Mouse (Mus musculus) left cerebral cortex, adult 11 months (tissue): ENCODE data around the gene Usp53.
"Not testable (repeated sequence)": the region's sequence is repeated elsewhere in the genome, so short reads cannot be mapped to it uniquely, and the experiment has no call there.

Experiments
- DNase-seq: peaks from one replicate; pipeline ENCODE4 v3.0.0; 2022; ENCODE audit warnings: low spot score

Usp53 gene

GRCm38 (mm10) chr3:122943387-122943890 lies 40.9 kb downstream of the Usp53 start:
- no peak for DNase-seq

- DNase-seq, result peak; percentile 23
These were observed 45.1 kb downstream of the Usp53 start for GRCm38 (mm10) chr3:122939215-122939614.

GRCm38 (mm10) chr3:122937176-122937575 lies 47.1 kb downstream of the Usp53 start:
- DNase-seq, result not testable (repeated sequence)

- no peak for DNase-seq
These were observed 51.8 kb downstream of the Usp53 start for GRCm38 (mm10) chr3:122932466-122932865.

- DNase-seq, result no peak
These were observed 54.6 kb downstream of the Usp53 start for GRCm38 (mm10) chr3:122929723-122930122.

- peak; percentile 94 for DNase-seq
These were observed 60.0 kb downstream of the Usp53 start, which contains the start of gene 1810037I17Rik for GRCm38 (mm10) chr3:122924009-122924914. Gene 1810037I17Rik, plus strand, starts transcription at chr3:122924203.

GRCm38 (mm10) chr3:122923147-122923546 lies 61.2 kb downstream of the Usp53 start:
- DNase-seq, result no peak

GRCm38 (mm10) chr3:122921676-122922527 lies 62.4 kb downstream of the Usp53 start:
- DNase-seq, result no peak

- DNase-seq, result no peak
These were observed 63.5 kb downstream of the Usp53 start for GRCm38 (mm10) chr3:122920572-122921435.

- DNase-seq, result no peak
These were observed 65.0 kb downstream of the Usp53 start, which contains the start of gene Gm10959 for GRCm38 (mm10) chr3:122919260-122919659. Gene Gm10959, minus strand, starts transcription at chr3:122919360.

- no peak for DNase-seq
These were observed 65.6 kb downstream of the Usp53 start for GRCm38 (mm10) chr3:122918672-122919071.

- no peak for DNase-seq
These were observed 68.1 kb downstream of the Usp53 start for GRCm38 (mm10) chr3:122916191-122916680.

- no peak for DNase-seq
These were observed 68.8 kb downstream of the Usp53 start for GRCm38 (mm10) chr3:122915493-122915892.

GRCm38 (mm10) chr3:122907841-122908240 lies 76.5 kb downstream of the Usp53 start:
- no peak for DNase-seq

GRCm38 (mm10) chr3:122903746-122904433 lies 80.4 kb downstream of the Usp53 start:
- no peak for DNase-seq

- no peak for DNase-seq
These were observed 86.1 kb downstream of the Usp53 start for GRCm38 (mm10) chr3:122898254-122898653.

GRCm38 (mm10) chr3:122895189-122895731 lies 89.0 kb downstream of the Usp53 start:
- no peak for DNase-seq

GRCm38 (mm10) chr3:122894772-122895171 lies 89.5 kb downstream of the Usp53 start, which contains the start of gene Fabp2:
Gene Fabp2, plus strand, starts transcription at chr3:122895072.
- no peak for DNase-seq

GRCm38 (mm10) chr3:122888371-122888819 lies 95.9 kb downstream of the Usp53 start:
- DNase-seq, result no peak
